Mouse (Mus musculus): ENCODE measurements at regions not wholly inside any gene's neighbourhood (a gene's known extent, or its start where the extent isn't known, plus 50 kb on each side); places are given as distances from the start of the nearest gene placed in this dataset.

DNA sequence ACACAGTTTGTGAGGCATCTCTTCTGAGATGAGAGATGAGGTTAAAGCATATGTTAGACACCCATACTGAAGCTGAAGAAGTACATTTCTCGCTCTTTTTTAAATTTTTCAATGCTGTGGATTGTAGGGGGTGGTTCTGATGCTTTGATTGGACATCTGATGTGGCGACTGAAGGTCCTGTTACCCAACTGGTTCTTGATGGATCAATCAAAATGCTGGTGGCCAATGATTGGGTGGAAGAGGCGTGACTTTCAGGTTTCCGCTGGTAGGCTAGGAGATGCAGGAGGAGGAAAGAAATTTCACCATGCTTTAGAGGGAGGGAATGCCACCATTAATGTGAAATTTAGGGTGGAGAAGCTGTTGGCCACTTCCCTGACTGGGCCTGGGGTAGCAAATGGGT, 272.7 kb upstream of the Bmp2 start:
- Histone ChIP-seq H3K36me3 (ENCODE audit: control insufficient read depth, insufficient read depth) (no peaks in the 10 kb centered on the region), H3K27me3 (ENCODE audit: control insufficient read depth, insufficient read depth, insufficient read length) (no peaks in the 10 kb centered on the region), H3K79me3 (ENCODE audit: low read depth) (no peaks in the 10 kb centered on the region), H3ac (ENCODE audit: control insufficient read depth, insufficient read length, low read depth) (no peak overlapping the region), H3K4me3 (ENCODE audit: insufficient read depth, poor library complexity, severe bottlenecking) (no peak overlapping the region), H3K79me2 (ENCODE audit: control insufficient read depth, insufficient read depth) (no peaks in the 10 kb centered on the region)
- no peak for TF ChIP-seq CEBPB (IDR thresholded peaks at IDR 0.05; ENCODE audit: low read depth)
- TF ChIP-seq MYOG (IDR thresholded peaks at IDR 0.05; ENCODE audit: control insufficient read depth, extremely low read depth, insufficient read length): no peak
- no peak for TF ChIP-seq FOSL1 (IDR thresholded peaks at IDR 0.05; ENCODE audit: insufficient read depth, low read length, poor library complexity, severe bottlenecking)
- no peak for TF ChIP-seq USF1 (IDR thresholded peaks at IDR 0.05; ENCODE audit: low read depth)
- no peak for TF ChIP-seq MAX (IDR thresholded peaks at IDR 0.05)
- no peak for TF ChIP-seq MYOD1 (IDR thresholded peaks at IDR 0.05; ENCODE audit: control insufficient read depth, insufficient read length, low read depth)
- no peak for TF ChIP-seq CTCF (IDR thresholded peaks at IDR 0.05; ENCODE audit: control insufficient read depth, insufficient read depth, insufficient read length)

DNA sequence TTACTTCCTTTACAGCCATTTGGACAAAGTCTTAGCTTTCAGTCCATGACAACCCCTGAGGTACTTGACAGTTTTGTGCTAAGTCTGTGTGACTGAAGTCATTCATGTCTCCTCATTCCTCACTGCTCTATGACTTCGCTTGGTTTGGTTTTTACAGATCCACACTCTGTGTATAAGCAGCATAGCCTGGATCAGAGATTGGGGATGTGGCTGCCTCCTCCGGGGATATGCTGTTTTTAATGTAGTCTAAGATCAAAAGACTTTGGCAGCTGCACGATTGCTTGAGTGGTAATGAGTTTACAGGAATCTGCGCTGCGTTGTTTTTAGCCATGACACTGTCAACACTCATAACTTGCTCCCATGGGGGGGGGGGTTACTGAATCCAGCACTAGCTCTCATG, 269.3 kb upstream of the Bmp2 start:
- Histone ChIP-seq H3ac (ENCODE audit: control insufficient read depth, insufficient read length, low read depth) (no peak overlapping the region), H3K36me3 (ENCODE audit: control insufficient read depth, insufficient read depth) (no peaks in the 10 kb centered on the region), H3K4me3 (ENCODE audit: insufficient read depth, poor library complexity, severe bottlenecking) (no peak overlapping the region), H3K27me3 (ENCODE audit: control insufficient read depth, insufficient read depth, insufficient read length) (no peaks in the 10 kb centered on the region), H3K79me2 (ENCODE audit: control insufficient read depth, insufficient read depth) (no peaks in the 10 kb centered on the region), H3K79me3 (ENCODE audit: low read depth) (no peaks in the 10 kb centered on the region)
- TF ChIP-seq MAX (IDR thresholded peaks at IDR 0.05) (no peak), CEBPB (IDR thresholded peaks at IDR 0.05; ENCODE audit: low read depth) (no peak), MYOD1 (IDR thresholded peaks at IDR 0.05; ENCODE audit: control insufficient read depth, insufficient read length, low read depth) (no peak), CTCF (IDR thresholded peaks at IDR 0.05; ENCODE audit: control insufficient read depth, insufficient read depth, insufficient read length) (no peak), MYOG (IDR thresholded peaks at IDR 0.05; ENCODE audit: control insufficient read depth, extremely low read depth, insufficient read length) (no peak), FOSL1 (IDR thresholded peaks at IDR 0.05; ENCODE audit: insufficient read depth, low read length, poor library complexity, severe bottlenecking) (no peak)

DNA sequence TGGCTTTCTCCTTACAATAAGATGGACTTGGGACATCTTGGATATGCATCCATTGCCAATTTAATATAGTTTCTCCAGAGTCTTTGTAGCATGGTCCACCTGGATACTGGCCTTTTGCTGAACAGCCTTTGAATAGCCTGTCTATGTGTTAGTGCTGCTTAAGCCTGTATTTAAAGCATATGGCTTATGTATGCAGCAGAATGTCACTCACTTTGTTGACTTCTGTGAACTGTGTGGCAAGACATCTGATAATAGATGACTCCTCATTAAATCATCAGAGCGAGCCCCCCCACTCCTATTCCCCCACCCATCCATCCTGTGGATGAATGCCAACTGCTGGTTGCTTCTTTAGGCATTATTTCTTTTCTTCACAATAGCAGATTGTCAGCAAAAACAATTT, 268.2 kb upstream of the Bmp2 start:
- Histone ChIP-seq H3K79me2 (ENCODE audit: control insufficient read depth, insufficient read depth) (no peaks in the 10 kb centered on the region), H3K27me3 (ENCODE audit: control insufficient read depth, insufficient read depth, insufficient read length) (no peaks in the 10 kb centered on the region), H3K4me3 (ENCODE audit: insufficient read depth, poor library complexity, severe bottlenecking) (no peak overlapping the region), H3K79me3 (ENCODE audit: low read depth) (no peaks in the 10 kb centered on the region), H3K36me3 (ENCODE audit: control insufficient read depth, insufficient read depth) (no peaks in the 10 kb centered on the region), H3ac (ENCODE audit: control insufficient read depth, insufficient read length, low read depth) (no peak overlapping the region)
- no peak for TF ChIP-seq MYOD1 (IDR thresholded peaks at IDR 0.05; ENCODE audit: control insufficient read depth, insufficient read length, low read depth)
- TF ChIP-seq MYOG (IDR thresholded peaks at IDR 0.05; ENCODE audit: control insufficient read depth, extremely low read depth, insufficient read length): no peak
- no peak for TF ChIP-seq MAX (IDR thresholded peaks at IDR 0.05)
- no peak for TF ChIP-seq USF1 (IDR thresholded peaks at IDR 0.05; ENCODE audit: low read depth)
- TF ChIP-seq CEBPB (IDR thresholded peaks at IDR 0.05; ENCODE audit: low read depth): no peak
- TF ChIP-seq CTCF (IDR thresholded peaks at IDR 0.05; ENCODE audit: control insufficient read depth, insufficient read depth, insufficient read length): no peak
- TF ChIP-seq FOSL1 (IDR thresholded peaks at IDR 0.05; ENCODE audit: insufficient read depth, low read length, poor library complexity, severe bottlenecking): no peak

DNA sequence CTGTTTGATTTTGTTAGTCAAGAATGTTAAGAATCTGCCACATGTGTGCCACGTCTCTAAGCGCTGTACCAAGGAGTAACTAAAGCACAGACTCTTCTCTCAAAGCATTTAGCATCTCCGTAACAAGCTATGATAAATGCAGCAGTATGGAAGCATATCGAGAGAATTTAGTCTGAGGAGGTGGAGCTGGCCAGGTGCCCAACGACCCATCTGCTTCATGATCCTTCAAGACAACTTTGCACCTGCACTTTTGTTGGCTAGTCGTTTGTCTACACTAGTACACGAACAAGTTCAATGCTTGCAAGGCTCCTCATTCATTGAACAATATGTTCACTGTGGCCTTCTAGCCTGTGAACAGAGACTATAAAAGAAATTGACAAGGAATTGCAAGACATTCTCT, 257.8 kb upstream of the Bmp2 start:
- no peak for TF ChIP-seq MYOD1 (IDR thresholded peaks at IDR 0.05; ENCODE audit: control insufficient read depth, insufficient read length, low read depth)
- TF ChIP-seq CEBPB (IDR thresholded peaks at IDR 0.05; ENCODE audit: low read depth): no peak
- TF ChIP-seq CTCF (IDR thresholded peaks at IDR 0.05; ENCODE audit: control insufficient read depth, insufficient read depth, insufficient read length): no peak
- no peak for TF ChIP-seq MYOG (IDR thresholded peaks at IDR 0.05; ENCODE audit: control insufficient read depth, extremely low read depth, insufficient read length)
- no peak for TF ChIP-seq FOSL1 (IDR thresholded peaks at IDR 0.05; ENCODE audit: insufficient read depth, low read length, poor library complexity, severe bottlenecking)
- no peak for TF ChIP-seq MAX (IDR thresholded peaks at IDR 0.05)
- TF ChIP-seq USF1 (IDR thresholded peaks at IDR 0.05; ENCODE audit: low read depth): no peak
- Histone ChIP-seq H3ac (ENCODE audit: control insufficient read depth, insufficient read length, low read depth) (no peak overlapping the region), H3K36me3 (ENCODE audit: control insufficient read depth, insufficient read depth) (no peaks in the 10 kb centered on the region), H3K79me2 (ENCODE audit: control insufficient read depth, insufficient read depth) (no peaks in the 10 kb centered on the region), H3K27me3 (ENCODE audit: control insufficient read depth, insufficient read depth, insufficient read length) (no peaks in the 10 kb centered on the region), H3K79me3 (ENCODE audit: low read depth) (no peaks in the 10 kb centered on the region), H3K4me3 (ENCODE audit: insufficient read depth, poor library complexity, severe bottlenecking) (no peak overlapping the region)

DNA sequence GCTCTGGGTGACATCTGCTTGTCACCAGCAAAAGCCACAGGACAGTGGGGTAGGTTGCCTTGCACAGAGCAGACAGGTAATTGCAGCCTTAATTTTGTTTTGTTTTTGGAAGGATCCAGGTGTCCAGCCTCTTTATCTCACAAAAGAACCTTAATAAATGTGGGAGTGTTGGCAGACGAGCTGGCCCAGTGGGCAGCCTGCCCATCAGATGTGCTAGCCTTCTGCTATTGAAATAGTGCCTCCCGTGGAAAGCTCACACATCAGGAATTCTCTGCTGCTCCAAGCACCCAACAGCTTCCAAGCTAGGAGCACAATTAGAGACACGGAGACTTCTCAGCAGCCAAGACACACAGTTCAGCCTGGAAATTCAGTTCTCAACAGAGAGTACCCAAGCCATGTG, 246.0 kb upstream of the Bmp2 start:
- TF ChIP-seq CEBPB (IDR thresholded peaks at IDR 0.05; ENCODE audit: low read depth) (no peak), FOSL1 (IDR thresholded peaks at IDR 0.05; ENCODE audit: insufficient read depth, low read length, poor library complexity, severe bottlenecking) (no peak), USF1 (IDR thresholded peaks at IDR 0.05; ENCODE audit: low read depth) (no peak), MYOD1 (IDR thresholded peaks at IDR 0.05; ENCODE audit: control insufficient read depth, insufficient read length, low read depth) (no peak), MAX (IDR thresholded peaks at IDR 0.05) (no peak), MYOG (IDR thresholded peaks at IDR 0.05; ENCODE audit: control insufficient read depth, extremely low read depth, insufficient read length) (no peak), CTCF (IDR thresholded peaks at IDR 0.05; ENCODE audit: control insufficient read depth, insufficient read depth, insufficient read length) (no peak)
- Histone ChIP-seq H3K79me3 (ENCODE audit: low read depth) (no peaks in the 10 kb centered on the region), H3K36me3 (ENCODE audit: control insufficient read depth, insufficient read depth) (no peaks in the 10 kb centered on the region), H3K79me2 (ENCODE audit: control insufficient read depth, insufficient read depth) (no peaks in the 10 kb centered on the region), H3K4me3 (ENCODE audit: insufficient read depth, poor library complexity, severe bottlenecking) (no peak overlapping the region), H3ac (ENCODE audit: control insufficient read depth, insufficient read length, low read depth) (no peak overlapping the region), H3K27me3 (ENCODE audit: control insufficient read depth, insufficient read depth, insufficient read length) (no peaks in the 10 kb centered on the region)

DNA sequence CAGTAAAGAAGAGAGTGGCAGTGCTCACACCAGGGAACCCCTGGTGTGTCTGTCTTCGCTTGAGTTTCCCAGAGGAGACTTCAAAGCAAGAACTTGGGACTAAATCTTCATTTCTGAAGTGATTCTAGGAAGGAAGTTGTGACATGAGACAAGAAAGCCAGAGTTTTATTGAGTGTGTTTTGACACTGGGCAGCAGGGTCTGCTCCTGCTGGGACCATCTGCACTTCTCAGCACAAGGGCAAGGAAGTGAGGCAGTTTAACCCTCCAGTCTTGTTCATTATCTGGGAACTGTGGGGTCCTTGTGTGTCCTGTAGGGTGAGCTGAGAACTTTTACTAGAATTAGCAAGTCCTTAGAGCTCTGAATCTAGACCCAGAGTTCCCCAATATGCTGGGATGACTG, 241.0 kb upstream of the Bmp2 start:
- no peak for TF ChIP-seq FOSL1 (IDR thresholded peaks at IDR 0.05; ENCODE audit: insufficient read depth, low read length, poor library complexity, severe bottlenecking)
- no peak overlapping the region for H3ac ChIP-seq (ENCODE audit: control insufficient read depth, insufficient read length, low read depth)

More for the DNA sequence above, 241.0 kb upstream of the Bmp2 start:
- Histone ChIP-seq H3K79me3 (ENCODE audit: low read depth) (no peaks in the 10 kb centered on the region), H3K36me3 (ENCODE audit: control insufficient read depth, insufficient read depth) (no peaks in the 10 kb centered on the region), H3K79me2 (ENCODE audit: control insufficient read depth, insufficient read depth) (no peaks in the 10 kb centered on the region), H3K4me3 (ENCODE audit: insufficient read depth, poor library complexity, severe bottlenecking) (no peak overlapping the region), H3K27me3 (ENCODE audit: control insufficient read depth, insufficient read depth, insufficient read length) (no peaks in the 10 kb centered on the region)
